8 mouse cellular contexts compared by ENCODE assay signal in the genomic region with DNA sequence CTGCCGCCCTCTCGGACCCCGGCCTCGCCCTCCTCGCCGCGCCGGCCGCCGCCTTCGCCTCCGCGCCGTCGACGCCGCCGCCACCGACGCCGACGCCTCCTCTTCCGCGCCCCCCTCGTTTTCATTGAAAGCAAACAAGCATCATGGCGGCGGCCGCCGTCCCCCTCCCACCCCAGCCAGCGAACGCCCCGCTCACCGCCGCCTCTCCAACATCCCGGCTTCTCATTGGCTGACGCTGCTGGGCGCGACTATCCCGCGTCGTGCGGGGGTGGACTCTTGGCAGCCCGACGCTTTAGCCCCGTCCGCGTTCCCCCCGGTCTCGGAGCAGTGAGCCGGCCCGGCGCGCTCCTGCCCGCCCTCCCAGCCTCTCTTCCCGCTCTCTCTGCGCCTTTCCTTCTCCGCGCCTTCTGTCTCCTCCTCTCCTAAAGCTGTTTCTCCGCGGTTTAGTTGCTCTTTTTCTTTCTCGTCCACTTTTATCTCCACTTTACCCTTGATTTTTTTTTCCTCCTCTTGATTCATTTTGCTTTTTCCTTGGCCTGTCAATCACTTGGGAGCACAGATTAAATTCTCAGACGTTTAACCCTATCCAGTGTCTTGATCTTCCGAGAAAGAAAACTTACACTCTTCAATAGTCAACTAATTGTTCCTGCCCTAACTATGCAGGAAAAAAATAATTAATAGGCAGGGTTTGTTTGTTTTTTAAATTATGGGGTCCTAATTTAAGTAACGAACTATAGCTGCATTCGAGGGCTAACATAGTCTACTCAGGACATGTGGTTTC. TPM values are rescaled to one million over a fixed set of nuclear protein-coding genes. Genes with fewer than 3 reads are reported as not detected.
A peak's percentile ranks its signal among the peaks of the same experiment; 100 is the strongest.
DNase-seq lines count a peak whose midpoint lies in the region; ATAC-seq lines count a peak whose summit lies in the region.

Gene Cnot6 (minus strand): TSS at position 169 of the 781 bp plus-strand sequence.

- DNase-seq in adrenal gland, adult (ENCODE audit: inconsistent age in 2 of 2, low spot score in 1 of 2): peak; percentile 98 to 99
- DNase-seq in embryo, embryonic 10.5 days (ENCODE audit: low spot score): peak; percentile 99
- DNase-seq in gastrocnemius, postnatal 14 days: peak; percentile 98
- peak; percentile 96 to 99 for DNase-seq in left cerebral cortex, postnatal 10 days (ENCODE audit: extremely low spot score in 1 of 2, low spot score in 2 of 2)
- peak; percentile 96 for DNase-seq in right cerebral cortex, postnatal 25 days
- peak; percentile 98 for DNase-seq in urinary bladder, postnatal 4 days (ENCODE audit: low spot score in 2 of 2)

- intact Hi-C loops in gastrocnemius, postnatal 14 days (cut with DNase I; ENCODE audit: low total_unique reads): no loop called here
- intact Hi-C loops in left cerebral cortex, postnatal 10 days (cut with DNase I): loop anchor here (5.0 kb wide), 1 partner anchor 135 kb away; the partner anchor contains the start of gene Mapk9

- ATAC-seq in inflammation-experienced regulatory T-cells, adult 6 months: peak; percentile 97
- ATAC-seq in megakaryocyte-erythroid progenitor cell, adult 5-6 weeks (replicated peaks; ENCODE audit: low FRiP score, low TSS enrichment, poor library complexity, severe bottlenecking): peak; percentile 93

RNA-seq across cellular contexts. Expression of gene Cnot6, which starts in this region (rescaled TPM):
- total RNA-seq in gastrocnemius, postnatal 14 days (2021): 10 to 100 TPM; 19.6 to 21.1 TPM
- polyA plus RNA-seq in inflammation-experienced regulatory T-cells, adult 6 months (2017; shearing (Covaris generic)): 10 to 100 TPM; 24.2 to 29.7 (median 26.8) TPM
- total RNA-seq in left cerebral cortex, postnatal 10 days (2021): 10 to 100 TPM; 47.6 to 48.9 TPM
- total RNA-seq in megakaryocyte-erythroid progenitor cell, adult 5-6 weeks (2014; fragmentation: Nextera tagmentation): 104 and 127 TPM in 2 replicates
- total RNA-seq in megakaryocyte-erythroid progenitor cell, adult 5-6 weeks (2017): 69.7 and 111 TPM in 2 replicates

Comparison
In these comparisons a context has a peak if more than half of its experiments do, and no peak if none do; other contexts are left out.
1. Peak in every context shown above with its lines: DNase-seq and ATAC-seq.